Comparison of ENCODE assay signal across 15 mouse cellular contexts in genomic region chr8:118334933-118335332, GRCm38 (mm10). TPM values are rescaled to one million over a fixed set of nuclear protein-coding genes. Genes with fewer than 3 reads are reported as not detected.
A peak's percentile ranks its signal among the peaks of the same experiment; 100 is the strongest.
DNase-seq lines count a peak whose midpoint lies in the region; ATAC-seq and TF ChIP-seq lines count a peak whose summit lies in the region.
"Had no signal": no experiment of that assay in that cellular context is flagged by ENCODE, and none has a peak within 500 bp of the region (broad histone marks: within the 10 kb centered on the region; RNA-seq: fewer than 3 reads in every experiment).

No protein-coding gene starts in this region.

- H3K4me1 ChIP-seq in intestine, postnatal 0 days (replicated peaks; ENCODE audit: control insufficient read depth, insufficient read depth, low read length), result no peaks in the 10 kb centered on the region
- H3K4me1 ChIP-seq in intestine, embryonic 15.5 days (replicated peaks), result no peaks in the 10 kb centered on the region
- H3K4me1 ChIP-seq in testis, adult 2 months (ENCODE audit: control insufficient read depth, insufficient read depth, low read length), result peaks cover 2% of the 10 kb centered on the region; the same call in 1 of the 2 replicates
- H3K4me1 ChIP-seq: liver, embryonic 12.5 days had no signal

- H3K27ac ChIP-seq in intestine, postnatal 0 days (ENCODE audit: low read depth, low read length), result no peak overlapping the region
- no peak overlapping the region for H3K27ac ChIP-seq in intestine, embryonic 15.5 days
- no peak overlapping the region for H3K27ac ChIP-seq in testis, adult 2 months (ENCODE audit: control insufficient read depth, insufficient read depth, low read depth, low read length)
- H3K27ac ChIP-seq: liver, embryonic 12.5 days; midbrain, embryonic 15.5 days had no signal

- H3K36me3 ChIP-seq in intestine, postnatal 0 days (ENCODE audit: control insufficient read depth, insufficient read depth), result no peaks in the 10 kb centered on the region
- H3K36me3 ChIP-seq in intestine, embryonic 15.5 days, result no peaks in the 10 kb centered on the region
- H3K36me3 ChIP-seq in testis, adult 2 months (ENCODE audit: control insufficient read depth, insufficient read depth, low read length), result no peaks in the 10 kb centered on the region
- H3K36me3 ChIP-seq: liver, embryonic 12.5 days; midbrain, embryonic 15.5 days had no signal

- no peaks in the 10 kb centered on the region for H3K9me3 ChIP-seq in intestine, postnatal 0 days (ENCODE audit: control insufficient read depth)
- H3K9me3 ChIP-seq in intestine, embryonic 15.5 days, result no peaks in the 10 kb centered on the region
- H3K9me3 ChIP-seq: liver, embryonic 12.5 days; midbrain, embryonic 15.5 days had no signal

- H3K27me3 ChIP-seq in intestine, postnatal 0 days (replicated peaks; ENCODE audit: control insufficient read depth, insufficient read depth, low read length), result no peaks in the 10 kb centered on the region
- H3K27me3 ChIP-seq in intestine, embryonic 15.5 days (replicated peaks), result no peaks in the 10 kb centered on the region
- H3K27me3 ChIP-seq in testis, adult 2 months (ENCODE audit: control insufficient read depth, insufficient read depth, low read length), result no peaks in the 10 kb centered on the region
- H3K27me3 ChIP-seq: liver, embryonic 12.5 days; midbrain, embryonic 15.5 days had no signal

- WGBS in intestine, postnatal 0 days, result 78% methylated on average over 7 of the region's 7 CpGs
- WGBS in intestine, embryonic 15.5 days, result 76% methylated on average over 7 of the region's 7 CpGs

- TF ChIP-seq CTCF in intestine, postnatal 0 days (IDR thresholded peaks at IDR 0.05; ENCODE audit: low read depth), result peak; percentile 41; the same call in 1 of the 2 replicates
- peak; percentile 63; the same call in 1 of the 2 replicates for TF ChIP-seq CTCF in testis, adult 2 months (IDR thresholded peaks at IDR 0.05; ENCODE audit: control insufficient read depth, insufficient read depth, insufficient replicate concordance, low read depth, low read length)

- no peak for TF ChIP-seq POLR2A in testis, adult 2 months (IDR thresholded peaks at IDR 0.05; ENCODE audit: control insufficient read depth, low read depth, low read length)

- no peak for ATAC-seq in intestine, postnatal 0 days
- no peak for ATAC-seq in intestine, embryonic 15.5 days
- ATAC-seq in CD4-positive, CD25-positive, alpha-beta regulatory T cell, adult 4 months, result no peak
- ATAC-seq: hindbrain, embryonic 16.5 days; liver, embryonic 12.5 days; midbrain, embryonic 15.5 days had no signal

- no peak overlapping the region for H3K4me2 ChIP-seq in intestine, postnatal 0 days (replicated peaks; ENCODE audit: low read depth)
- no peak overlapping the region for H3K4me2 ChIP-seq in intestine, embryonic 15.5 days (replicated peaks)
- H3K4me2 ChIP-seq: liver, embryonic 12.5 days; midbrain, embryonic 15.5 days had no signal

- H3K4me3 ChIP-seq in intestine, postnatal 0 days (ENCODE audit: low read depth, low read length), result no peak overlapping the region
- no peak overlapping the region for H3K4me3 ChIP-seq in intestine, embryonic 15.5 days (replicated peaks)
- no peak overlapping the region for H3K4me3 ChIP-seq in testis, adult 2 months (ENCODE audit: control insufficient read depth, low read depth, low read length)
- H3K4me3 ChIP-seq: liver, embryonic 12.5 days; midbrain, embryonic 15.5 days had no signal

- H3K9ac ChIP-seq in intestine, postnatal 0 days (ENCODE audit: low read depth, low read length), result no peak overlapping the region
- no peak overlapping the region for H3K9ac ChIP-seq in intestine, embryonic 15.5 days
- H3K9ac ChIP-seq: liver, embryonic 12.5 days; midbrain, embryonic 15.5 days had no signal

- peak; percentile 10 to 26 for DNase-seq in adrenal gland, postnatal 36 days
- no peak for DNase-seq in adrenal gland, adult 18-20 months (ENCODE audit: low spot score in 2 of 2)
- no peak for DNase-seq in testis, postnatal 14 days (ENCODE audit: low spot score)
- DNase-seq in testis, postnatal 10 days (ENCODE audit: low spot score), result peak; percentile 45
- DNase-seq: cerebellum, adult 8-10 months; heart, adult 11 months; heart, postnatal 14 days; spleen, adult 18-20 months had no signal

RNA-seq across cellular contexts. Expression of gene Cdh13, which starts 51.4 kb away (rescaled TPM):
- 1 to 10 TPM; 5.9 to 6.2 TPM for total RNA-seq in adrenal gland, postnatal 36 days (2021)
- total RNA-seq in adrenal gland, adult 18-20 months (2021), result 10 to 100 TPM in 1 of 2 experiments, 1 to 10 TPM in 1; 5.9 to 12.6 TPM
- polyA plus RNA-seq in intestine, postnatal 0 days (2015; fragmentation: Nextera tagmentation; extraction: Ambion mirVana), result 4.9 and 5.6 TPM in 2 replicates
- polyA plus RNA-seq in intestine, embryonic 15.5 days (2015; fragmentation: Nextera tagmentation; extraction: Ambion mirVana), result 6.2 and 6.5 TPM in 2 replicates
- 4.5 and 5.1 TPM in 2 replicates for polyA plus RNA-seq in testis, adult 2 months (2012; rRNA removed)
- polyA plus RNA-seq in CD4-positive, CD25-positive, alpha-beta regulatory T cell, adult 4 months (2017; shearing (Covaris generic)), result under 1 TPM; 0.25 to 0.31 TPM

Comparison
In these comparisons a context has a peak if more than half of its experiments do, and no peak if none do; other contexts are left out.
1. DNase-seq: peak in adrenal gland, postnatal 36 days (2 of 2) and testis, postnatal 10 days (single experiment); none in adrenal gland, adult 18-20 months (0 of 2) and testis, postnatal 14 days (single experiment).